Mouse (Mus musculus) CH12.LX (cell line): Measurements from ENCODE around the gene Lrrfip1.

ENCODE experiments used
- CHD2 ChIP-seq: IDR thresholded peaks from 2 replicates; pipeline ENCODE4 v1.6.1; 2011; ENCODE audit warnings: low read length, improper control_type of control experiment
- CTCF ChIP-seq, 2 experiments: IDR thresholded peaks in 1 of 2; conservative IDR thresholded peaks in 1 of 2; 2 replicates each; pipeline ENCODE4 v1.5.1; 2011 to 2012; ENCODE audit warnings: low read depth in 2 of 2, low read length in 2 of 2, improper control_type of control experiment in 1 of 2, inconsistent platforms in 1 of 2, mild to moderate bottlenecking in 1 of 2, moderate library complexity in 1 of 2
- E2F4 ChIP-seq: IDR thresholded peaks from 2 replicates; pipeline ENCODE4 v1.6.1; 2011; ENCODE audit warnings: low read depth, low read length, improper control_type of control experiment; ENCODE audit not compliant: insufficient replicate concordance
- GABPA ChIP-seq: IDR thresholded peaks from 2 replicates; pipeline ENCODE4 v1.6.1; 2012; ENCODE audit warnings: low read depth, low read length, improper control_type of control experiment, inconsistent platforms; ENCODE audit not compliant: insufficient replicate concordance
- NRF1 ChIP-seq: IDR thresholded peaks from 2 replicates; pipeline ENCODE4 v1.6.1; 2014; ENCODE audit warnings: low read depth, mild to moderate bottlenecking, inconsistent platforms, low read length, improper control_type of control experiment, moderate library complexity
- POLR2A ChIP-seq: IDR thresholded peaks from 2 replicates; pipeline ENCODE4 v1.6.1; 2011; ENCODE audit warnings: low read depth, mild to moderate bottlenecking, improper control_type of control experiment, low read length
- RAD21 ChIP-seq: IDR thresholded peaks from 2 replicates; pipeline ENCODE4 v1.6.1; 2011; ENCODE audit warnings: low read depth, mild to moderate bottlenecking, low read length, improper control_type of control experiment, moderate library complexity
- SMC3 ChIP-seq: IDR thresholded peaks from 2 replicates; pipeline ENCODE4 v1.6.1; 2011; ENCODE audit warnings: low read depth, low read length, improper control_type of control experiment
- UBTF ChIP-seq: IDR thresholded peaks from 2 replicates; pipeline ENCODE4 v1.6.1; 2012; ENCODE audit warnings: low read depth, mild to moderate bottlenecking, inconsistent platforms, low read length, improper control_type of control experiment, moderate library complexity
- USF1 ChIP-seq: IDR thresholded peaks from 2 replicates; pipeline ENCODE4 v1.6.1; 2014; ENCODE audit warnings: low read depth, mild to moderate bottlenecking, inconsistent platforms, low read length, improper control_type of control experiment

GRCm38 (mm10) chr1:90997641-90998040 lies 896 bp upstream of the Lrrfip1 start:
- no peak for TF ChIP-seq SMC3
- TF ChIP-seq RAD21, result no peak
- TF ChIP-seq E2F4, result no peak
- no peak for TF ChIP-seq CHD2
- TF ChIP-seq CTCF (conservative IDR thresholded peaks at IDR 0.05 in 1 of 2, IDR thresholded peaks at IDR 0.05 in 1 of 2; ENCODE audit: low read depth in 2 of 2, low read length in 2 of 2), result no peak
- no peak for TF ChIP-seq UBTF
- TF ChIP-seq USF1, result no peak
- TF ChIP-seq GABPA, result no peak
- TF ChIP-seq POLR2A, result no peak
- TF ChIP-seq NRF1, result no peak
